Mouse (Mus musculus) liver, adult 2 months (tissue): ENCODE data around the gene Marc1.

Experiments used
- CTCF ChIP-seq: fragments of 200-500 bp; IDR thresholded peaks from 2 replicates; pipeline ENCODE4 v1.5.1; 2011; ENCODE audit warnings: low read depth, low read length, control low read depth
- POLR2A ChIP-seq: fragments of 200-500 bp; IDR thresholded peaks from 2 replicates; pipeline ENCODE4 v1.6.1; 2011; ENCODE audit warnings: low read length, control low read depth; ENCODE audit not compliant: insufficient read depth; ENCODE audit errors: extremely low read depth

GRCm38 (mm10) chr1:184837649-184838048, 26.5 kb upstream of the Marc1 start:
- no peak for TF ChIP-seq CTCF
- no peak for TF ChIP-seq POLR2A
